Mouse (Mus musculus) thymus, adult 18-20 months (tissue): Measurements from ENCODE around the gene Inhbb.

Experiments used
- DNase-seq, 2 experiments: peaks; one replicate each; pipeline ENCODE4 v3.0.0; 2022; ENCODE audit warnings: mixed read lengths in 2 of 2

The Inhbb gene

GRCm38 (mm10) chr1:119367546-119367945 lies 54.5 kb downstream of the Inhbb start:
- no peak for DNase-seq

DNA sequence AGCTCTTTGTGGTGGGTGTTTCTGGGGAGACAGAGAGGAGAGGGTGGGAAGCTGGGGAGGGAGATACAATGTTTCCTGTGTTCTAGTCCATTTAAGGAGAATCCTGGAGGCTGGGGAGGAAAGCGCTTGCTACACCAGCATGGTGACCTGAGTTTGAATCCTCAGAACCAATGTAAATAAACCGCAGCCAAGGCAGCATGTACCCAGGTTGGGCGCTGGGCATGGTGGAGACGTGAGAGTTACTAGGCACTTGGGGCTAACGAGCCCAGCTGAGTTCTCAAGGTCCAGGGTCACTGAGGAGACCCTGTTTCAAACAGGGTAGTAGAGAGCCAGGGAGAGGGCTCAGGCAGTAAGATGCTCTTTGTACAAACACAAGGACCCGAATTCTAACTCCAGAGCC lies 55.7 kb downstream of the Inhbb start:
- no peak for DNase-seq
